Mouse (Mus musculus) lung, postnatal 0 days (tissue): ENCODE data around the gene Slc4a3.

Source experiments
- CTCF ChIP-seq: IDR thresholded peaks from 2 replicates; pipeline ENCODE4 v1.5.1; 2016; ENCODE audit warnings: antibody characterized with exemption, mild to moderate bottlenecking
- EP300 ChIP-seq: IDR thresholded peaks from 2 replicates; pipeline ENCODE4 v1.6.1; 2016; ENCODE audit warnings: antibody characterized with exemption, mild to moderate bottlenecking, control low read depth

DNA sequence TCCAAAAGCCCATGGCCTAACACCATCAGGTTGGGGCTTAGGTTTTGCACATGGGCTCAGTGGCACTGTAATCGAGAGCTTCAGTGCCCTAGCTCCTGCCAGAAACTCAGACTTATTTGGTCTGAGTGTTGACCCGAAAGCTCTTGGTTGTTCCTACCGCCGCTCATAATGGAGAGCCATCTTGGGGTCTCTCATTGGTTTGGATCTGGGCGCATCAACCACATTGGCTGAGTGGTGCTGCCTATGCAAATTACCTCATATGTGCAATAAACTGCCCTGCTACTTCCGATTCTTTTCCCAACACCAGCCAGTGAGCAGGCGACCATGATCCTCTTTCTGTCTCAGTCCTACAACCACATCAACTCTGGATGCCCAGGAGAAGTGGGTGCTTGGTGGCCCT is 47.9 kb downstream of the Slc4a3 start:
- TF ChIP-seq CTCF (no peak), EP300 (no peak)
